Comparison of ENCODE assay signal across 18 mouse cellular contexts in the genomic region with DNA sequence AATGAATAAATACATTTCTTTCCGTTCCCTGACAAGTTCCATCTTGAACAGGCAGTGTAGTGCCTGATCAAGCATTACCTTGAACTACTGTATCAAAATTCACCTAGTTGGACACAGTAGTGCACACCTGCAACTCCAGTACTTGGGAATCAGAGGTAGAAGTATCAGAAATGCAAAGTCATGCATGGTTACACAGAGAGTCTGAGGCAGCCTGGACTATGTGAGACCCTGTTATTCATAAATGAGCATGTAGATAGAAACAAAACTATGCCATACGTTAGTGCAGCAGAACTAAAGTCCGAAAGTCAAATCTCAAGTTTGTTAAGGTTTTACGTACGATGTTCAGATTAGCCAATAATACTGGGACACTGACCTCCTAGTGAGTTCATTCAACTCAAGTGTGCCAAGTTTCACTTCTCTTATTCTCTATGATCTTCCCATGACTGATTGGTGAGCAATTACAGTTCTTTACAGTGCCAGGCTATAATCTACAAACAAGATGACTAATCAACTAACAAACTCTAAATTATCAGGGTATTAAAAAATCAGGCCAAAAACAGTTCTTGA. TPM values are rescaled to one million over a fixed set of nuclear protein-coding genes. Genes with fewer than 3 reads are reported as not detected.
DNase-seq lines count a peak whose midpoint lies in the region; ATAC-seq and TF ChIP-seq lines count a peak whose summit lies in the region.
"Had no signal": no experiment of that assay in that cellular context is flagged by ENCODE, and none has a peak within 500 bp of the region (broad histone marks: within the 10 kb centered on the region; RNA-seq: fewer than 3 reads in every experiment).

No protein-coding gene starts in this region.

- H3K27me3 ChIP-seq in kidney, embryonic 15.5 days, result no peaks in the 10 kb centered on the region
- H3K27me3 ChIP-seq: embryonic facial prominence, embryonic 12.5 days; hindbrain, embryonic 15.5 days; limb, embryonic 15.5 days; Patski had no signal

- H3K36me3 ChIP-seq in kidney, embryonic 15.5 days, result no peaks in the 10 kb centered on the region
- H3K36me3 ChIP-seq: embryonic facial prominence, embryonic 12.5 days; hindbrain, embryonic 15.5 days; limb, embryonic 15.5 days had no signal

- WGBS in kidney, embryonic 15.5 days, result 84% methylated on average over 5 of the region's 5 CpGs

- no peak overlapping the region for H3K4me3 ChIP-seq in gastrocnemius, adult 2 months
- H3K4me3 ChIP-seq in kidney, embryonic 15.5 days (replicated peaks), result no peak overlapping the region
- H3K4me3 ChIP-seq in bone marrow macrophage, adult 2 months (ENCODE audit: insufficient read depth, low read length), result peak overlapping the region; percentile 17
- H3K4me3 ChIP-seq: embryonic facial prominence, embryonic 12.5 days; hindbrain, embryonic 15.5 days; limb, embryonic 15.5 days; megakaryocyte, embryonic 14.5 days had no signal

- ATAC-seq in kidney, embryonic 15.5 days (replicated peaks; ENCODE audit: low FRiP score), result no peak
- ATAC-seq in megakaryocyte progenitor cell, adult 5-6 weeks (replicated peaks; ENCODE audit: poor library complexity), result peak; percentile 84
- ATAC-seq: forebrain, embryonic 16.5 days; midbrain, embryonic 16.5 days; Patski had no signal

- TF ChIP-seq CTCF in gastrocnemius, adult 2 months (IDR thresholded peaks at IDR 0.05), result no peak
- no peak for TF ChIP-seq CTCF in bone marrow macrophage, adult 2 months (IDR thresholded peaks at IDR 0.05; ENCODE audit: low read depth, low read length)

- H3K9ac ChIP-seq in kidney, embryonic 15.5 days, result no peak overlapping the region
- H3K9ac ChIP-seq: embryonic facial prominence, embryonic 12.5 days; hindbrain, embryonic 15.5 days; limb, embryonic 15.5 days; lung, embryonic 14.5 days had no signal

- H3K4me2 ChIP-seq in kidney, embryonic 15.5 days, result no peak overlapping the region
- H3K4me2 ChIP-seq: embryonic facial prominence, embryonic 12.5 days; hindbrain, embryonic 15.5 days; limb, embryonic 15.5 days; lung, embryonic 14.5 days had no signal

- no peaks in the 10 kb centered on the region for H3K9me3 ChIP-seq in kidney, embryonic 15.5 days (replicated peaks)
- H3K9me3 ChIP-seq: embryonic facial prominence, embryonic 12.5 days; hindbrain, embryonic 15.5 days; limb, embryonic 15.5 days; megakaryocyte, embryonic 14.5 days had no signal

- peak overlapping the region; percentile 50; the same call in 1 of the 2 replicates for H3K27ac ChIP-seq in gastrocnemius, adult 2 months
- H3K27ac ChIP-seq in kidney, embryonic 15.5 days, result no peak overlapping the region
- peak overlapping the region; percentile 16; the same call in 1 of the 2 replicates for H3K27ac ChIP-seq in bone marrow macrophage, adult 2 months (ENCODE audit: insufficient read depth, low read depth, low read length)
- H3K27ac ChIP-seq: embryonic facial prominence, embryonic 12.5 days; hindbrain, embryonic 15.5 days; limb, embryonic 15.5 days had no signal

- no peaks in the 10 kb centered on the region for H3K4me1 ChIP-seq in kidney, embryonic 15.5 days
- peaks cover 25% of the 10 kb centered on the region for H3K4me1 ChIP-seq in bone marrow macrophage, adult 2 months (ENCODE audit: control insufficient read depth, insufficient read depth, low read length)
- H3K4me1 ChIP-seq: embryonic facial prominence, embryonic 12.5 days; hindbrain, embryonic 15.5 days; limb, embryonic 15.5 days had no signal

- no peak for DNase-seq in gastrocnemius, adult 2 months
- no peak for DNase-seq in gastrocnemius, postnatal 10 days
- peak; percentile 13 for DNase-seq in kidney, postnatal 14 days
- no peak for DNase-seq in embryo, embryonic 10.5 days (ENCODE audit: low spot score)
- no peak for DNase-seq in left cerebral cortex, adult 9 months (ENCODE audit: low spot score in 2 of 2)
- DNase-seq: cerebellum, postnatal 25 days; lung, embryonic 14.5 days; right cerebral cortex, adult 18-20 months had no signal

- intact Hi-C loops in gastrocnemius, adult 2 months (cut with DNase I), result no loop called here

- TF ChIP-seq POLR2A in bone marrow macrophage, adult 2 months (IDR thresholded peaks at IDR 0.05; ENCODE audit: borderline replicate concordance, low read depth, low read length), result no peak

RNA-seq across cellular contexts. Expression of gene March5, which starts 50.5 kb away (rescaled TPM):
- total RNA-seq in gastrocnemius, adult 2 months (2021), result 10 to 100 TPM; 72.5 to 84.7 TPM
- total RNA-seq in gastrocnemius, postnatal 10 days (2021), result 10 to 100 TPM; 56.7 to 66.6 TPM
- 88.4 and 95.6 TPM in 2 replicates for polyA plus RNA-seq in kidney, embryonic 15.5 days (2015; fragmentation: Nextera tagmentation; extraction: Ambion mirVana)
- 87.5 and 98.0 TPM in 2 replicates for polyA plus RNA-seq in bone marrow macrophage, adult 2 months (2012; ENCODE audit: insufficient read depth, insufficient read length, missing spikeins)
- total RNA-seq in megakaryocyte progenitor cell, adult 5-6 weeks (2015), result 87.2 and 95.3 TPM in 2 replicates
- 49.8 and 52.0 TPM in 2 replicates for total RNA-seq in megakaryocyte progenitor cell, adult 5-6 weeks (2017)

RNA-seq across cellular contexts. Expression of gene Cpeb3, which starts 51.5 kb away (rescaled TPM):
- 10 to 100 TPM; 56.0 to 64.8 TPM for total RNA-seq in gastrocnemius, adult 2 months (2021)
- 10 to 100 TPM; 30.4 to 32.3 TPM for total RNA-seq in gastrocnemius, postnatal 10 days (2021)
- 1.2 TPM in 2 replicates for polyA plus RNA-seq in kidney, embryonic 15.5 days (2015; fragmentation: Nextera tagmentation; extraction: Ambion mirVana)
- 7.6 and 8.0 TPM in 2 replicates for polyA plus RNA-seq in bone marrow macrophage, adult 2 months (2012; ENCODE audit: insufficient read depth, insufficient read length, missing spikeins)
- 0.34 and 0.49 TPM in 2 replicates for total RNA-seq in megakaryocyte progenitor cell, adult 5-6 weeks (2015)
- total RNA-seq in megakaryocyte progenitor cell, adult 5-6 weeks (2017), result 0.12 and 0.27 TPM in 2 replicates

Comparison
In these comparisons a context has a peak if more than half of its experiments do, and no peak if none do; other contexts are left out.
1. RNA of gene Cpeb3, which starts 51.5 kb away (total RNA-seq): 56.0 to 64.8 TPM in gastrocnemius, adult 2 months and 30.4 to 32.3 TPM in gastrocnemius, postnatal 10 days; 0.12 to 0.49 TPM in megakaryocyte progenitor cell, adult 5-6 weeks; every median in the first group is over 10 times any median in the second.